Mouse (Mus musculus): ENCODE measurements at regions not wholly inside any gene's neighbourhood (a gene's known extent, or its start where the extent isn't known, plus 50 kb on each side); places are given as distances from the start of the nearest gene placed in this dataset.
"Not testable (repeated sequence)": the region's sequence is repeated elsewhere in the genome, so short reads cannot be mapped to it uniquely, and the experiment has no call there.

GRCm38 (mm10) chr13:52236105-52236504, 295.0 kb downstream of the Diras2 start:
- WGBS = 53% methylated on average over 10 of the region's 10 CpGs
- Histone ChIP-seq H3K27me3 (ENCODE audit: control insufficient read depth, insufficient read depth, low read length) (no peaks in the 10 kb centered on the region), H3K9ac (replicated peaks; ENCODE audit: low read length) (no peak overlapping the region), H3K4me1 (ENCODE audit: control insufficient read depth, insufficient read depth, low read length) (peaks cover 6% of the 10 kb centered on the region; the same call in 1 of the 2 replicates), H3K9me3 (ENCODE audit: control insufficient read depth, low read length) (no peaks in the 10 kb centered on the region), H3K36me3 (ENCODE audit: control insufficient read depth, insufficient read depth, low read length) (no peaks in the 10 kb centered on the region), H3K27ac (replicated peaks; ENCODE audit: low read depth, low read length) (no peak overlapping the region), H3K4me2 (ENCODE audit: low read length) (peak overlapping the region; percentile 15; the same call in 1 of the 2 replicates), H3K4me3 (replicated peaks; ENCODE audit: low read depth, low read length) (no peak overlapping the region)
- no peak for ATAC-seq (ENCODE audit: low FRiP score, low TSS enrichment)
- peak; percentile 48 for DNase-seq

DNA sequence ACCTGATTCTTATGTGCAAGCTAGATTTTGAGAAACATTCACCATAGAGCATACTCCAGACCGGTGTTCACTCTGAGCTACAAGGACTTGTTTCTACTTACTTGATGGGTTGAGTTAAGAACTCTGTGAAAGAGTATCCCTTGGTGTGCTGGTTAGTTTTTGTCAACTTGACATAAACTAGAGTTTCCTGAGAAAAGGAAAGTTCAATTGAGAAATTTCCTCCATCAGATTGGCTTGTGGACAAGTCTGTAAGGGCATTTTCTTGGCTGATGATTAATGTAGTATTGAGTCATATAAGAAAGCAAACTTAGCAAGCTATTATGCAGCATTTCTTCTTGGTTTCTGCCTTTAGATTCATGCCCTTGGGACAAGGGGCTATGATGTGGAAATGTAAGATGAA, 291.5 kb downstream of the Diras2 start:
- Histone ChIP-seq H3K4me1 (ENCODE audit: control insufficient read depth, insufficient read depth, low read length) (peaks cover 6% of the 10 kb centered on the region; the same call in 1 of the 2 replicates), H3K36me3 (ENCODE audit: control insufficient read depth, insufficient read depth, low read length) (no peaks in the 10 kb centered on the region), H3K27me3 (ENCODE audit: control insufficient read depth, insufficient read depth, low read length) (no peaks in the 10 kb centered on the region), H3K27ac (replicated peaks; ENCODE audit: low read depth, low read length) (no peak overlapping the region), H3K4me2 (ENCODE audit: low read length) (no peak overlapping the region), H3K9me3 (ENCODE audit: control insufficient read depth, low read length) (no peaks in the 10 kb centered on the region; the same call in 1 of the 2 replicates), H3K9ac (replicated peaks; ENCODE audit: low read length) (no peak overlapping the region), H3K4me3 (replicated peaks; ENCODE audit: low read depth, low read length) (no peak overlapping the region)
- WGBS = 94% methylated on average over 1 of the region's 1 CpGs
- DNase-seq (no peak), ATAC-seq (ENCODE audit: low FRiP score, low TSS enrichment) (no peak)

DNA sequence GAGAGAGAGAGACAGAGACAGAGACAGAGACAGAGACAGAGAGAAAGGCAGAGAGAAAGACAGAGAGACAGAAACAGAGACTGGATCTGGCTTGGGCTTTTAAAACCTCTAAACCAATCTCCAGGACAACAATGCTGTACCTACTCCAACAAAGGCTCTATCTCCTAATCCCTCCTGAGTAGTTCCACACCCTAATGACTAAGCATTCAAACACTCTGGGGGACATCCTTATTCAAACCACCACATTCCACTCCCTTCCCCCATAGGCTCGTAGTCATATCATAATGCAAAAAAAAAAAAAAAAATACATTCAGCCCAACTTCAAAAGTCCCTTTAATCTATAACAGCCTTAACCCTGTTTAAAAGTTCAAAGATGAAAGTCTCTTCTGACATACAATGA, 289.3 kb downstream of the Diras2 start:
- whole genome bisulfite sequencing = 32% methylated on average over 1 of the region's 1 CpGs
- H3K9me3 ChIP-seq (ENCODE audit: control insufficient read depth, low read length) = no peaks in the 10 kb centered on the region; the same call in 1 of the 2 replicates
- H3K9ac ChIP-seq (replicated peaks; ENCODE audit: low read length) = no peak overlapping the region

GRCm38 (mm10) chr13:52249492-52249891, 281.6 kb downstream of the Diras2 start:
- no peak for DNase-seq
- 91% methylated on average over 2 of the region's 2 CpGs for WGBS
- Histone ChIP-seq H3K4me3 (replicated peaks; ENCODE audit: low read depth, low read length) (no peak overlapping the region), H3K36me3 (ENCODE audit: control insufficient read depth, insufficient read depth, low read length) (no peaks in the 10 kb centered on the region), H3K9me3 (ENCODE audit: control insufficient read depth, low read length) (no peaks in the 10 kb centered on the region), H3K4me2 (ENCODE audit: low read length) (no peak overlapping the region), H3K27me3 (ENCODE audit: control insufficient read depth, insufficient read depth, low read length) (no peaks in the 10 kb centered on the region), H3K9ac (replicated peaks; ENCODE audit: low read length) (no peak overlapping the region), H3K27ac (replicated peaks; ENCODE audit: low read depth, low read length) (no peak overlapping the region), H3K4me1 (ENCODE audit: control insufficient read depth, insufficient read depth, low read length) (no peaks in the 10 kb centered on the region)
- no peak for ATAC-seq (ENCODE audit: low FRiP score, low TSS enrichment)

More for the DNA sequence above, 289.3 kb downstream of the Diras2 start:
- ATAC-seq (ENCODE audit: low FRiP score, low TSS enrichment) (no peak), DNase-seq (no peak)
- Histone ChIP-seq H3K36me3 (ENCODE audit: control insufficient read depth, insufficient read depth, low read length) (no peaks in the 10 kb centered on the region), H3K27me3 (ENCODE audit: control insufficient read depth, insufficient read depth, low read length) (no peaks in the 10 kb centered on the region), H3K4me2 (ENCODE audit: low read length) (no peak overlapping the region), H3K4me1 (ENCODE audit: control insufficient read depth, insufficient read depth, low read length) (no peaks in the 10 kb centered on the region), H3K27ac (replicated peaks; ENCODE audit: low read depth, low read length) (no peak overlapping the region), H3K4me3 (replicated peaks; ENCODE audit: low read depth, low read length) (no peak overlapping the region)

DNA sequence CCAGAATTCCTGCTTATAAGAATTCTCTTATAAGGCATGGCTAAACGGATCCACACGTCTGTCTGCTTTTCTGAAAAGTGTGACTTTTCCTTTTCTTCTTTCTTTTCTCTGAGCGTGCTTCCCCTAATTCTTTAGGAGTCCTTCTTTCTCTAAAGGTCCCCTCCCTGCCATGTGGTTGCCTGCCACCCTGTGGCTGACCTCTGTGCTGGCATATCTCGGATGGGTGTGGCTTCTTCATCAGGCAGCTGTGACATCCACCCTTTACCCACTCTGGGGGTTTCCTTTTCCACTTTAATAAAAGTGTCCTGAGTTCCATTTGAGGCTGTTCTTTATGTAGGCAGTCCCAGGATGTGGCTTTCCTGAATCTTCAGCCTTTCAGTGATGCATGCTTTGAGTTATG, 280.7 kb downstream of the Diras2 start:
- no peak overlapping the region for H3K27ac ChIP-seq (replicated peaks; ENCODE audit: low read depth, low read length)
- 58% methylated on average over 4 of the region's 4 CpGs for WGBS
- no peaks in the 10 kb centered on the region for H3K4me1 ChIP-seq (ENCODE audit: control insufficient read depth, insufficient read depth, low read length)
- DNase-seq = no peak
- no peaks in the 10 kb centered on the region for H3K9me3 ChIP-seq (ENCODE audit: control insufficient read depth, low read length)
- H3K4me3 ChIP-seq (replicated peaks; ENCODE audit: low read depth, low read length) = no peak overlapping the region
- H3K9ac ChIP-seq (replicated peaks; ENCODE audit: low read length) = no peak overlapping the region
- no peak for ATAC-seq (ENCODE audit: low FRiP score, low TSS enrichment)
- H3K27me3 ChIP-seq (ENCODE audit: control insufficient read depth, insufficient read depth, low read length) = no peaks in the 10 kb centered on the region
- no peaks in the 10 kb centered on the region for H3K36me3 ChIP-seq (ENCODE audit: control insufficient read depth, insufficient read depth, low read length)
- no peak overlapping the region for H3K4me2 ChIP-seq (ENCODE audit: low read length)

- H3K4me2 ChIP-seq (ENCODE audit: low read length) = no peak overlapping the region
- no peaks in the 10 kb centered on the region for H3K27me3 ChIP-seq (ENCODE audit: control insufficient read depth, insufficient read depth, low read length)
- H3K4me1 ChIP-seq (ENCODE audit: control insufficient read depth, insufficient read depth, low read length) = no peaks in the 10 kb centered on the region
- H3K36me3 ChIP-seq (ENCODE audit: control insufficient read depth, insufficient read depth, low read length) = no peaks in the 10 kb centered on the region
- no peak overlapping the region for H3K27ac ChIP-seq (replicated peaks; ENCODE audit: low read depth, low read length)
- no peaks in the 10 kb centered on the region for H3K9me3 ChIP-seq (ENCODE audit: control insufficient read depth, low read length)
- WGBS = 52% methylated on average over 4 of the region's 4 CpGs
- DNase-seq (no peak), ATAC-seq (ENCODE audit: low FRiP score, low TSS enrichment) (no peak)
- no peak overlapping the region for H3K9ac ChIP-seq (replicated peaks; ENCODE audit: low read length)
- no peak overlapping the region for H3K4me3 ChIP-seq (replicated peaks; ENCODE audit: low read depth, low read length)
These were observed 278.8 kb downstream of the Diras2 start for GRCm38 (mm10) chr13:52252303-52252702.

DNA sequence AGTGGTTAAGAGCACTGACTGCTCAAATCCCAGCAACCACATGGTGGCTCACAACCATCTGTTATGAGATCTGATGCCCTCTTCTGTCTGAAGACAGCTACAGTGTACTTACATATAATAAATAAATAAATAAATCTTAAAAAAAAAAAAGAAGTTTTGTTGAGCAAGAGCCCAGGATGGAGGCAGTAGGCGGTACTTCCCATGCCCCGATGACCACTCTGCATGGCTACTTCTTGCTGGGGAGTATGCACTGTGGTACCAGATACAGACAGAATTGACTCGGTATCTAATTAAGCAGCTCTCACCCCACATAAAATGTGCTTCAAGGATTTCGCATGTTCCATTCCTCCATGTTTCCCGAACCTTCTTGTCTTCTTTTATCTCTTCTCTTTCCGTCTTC, 278.4 kb downstream of the Diras2 start:
- ATAC-seq (ENCODE audit: low FRiP score, low TSS enrichment); H3K4me3 ChIP-seq (replicated peaks; ENCODE audit: low read depth, low read length); H3K4me1 ChIP-seq (ENCODE audit: control insufficient read depth, insufficient read depth, low read length); H3K36me3 ChIP-seq (ENCODE audit: control insufficient read depth, insufficient read depth, low read length); H3K4me2 ChIP-seq (ENCODE audit: low read length); H3K27me3 ChIP-seq (ENCODE audit: control insufficient read depth, insufficient read depth, low read length); H3K9me3 ChIP-seq (ENCODE audit: control insufficient read depth, low read length); H3K9ac ChIP-seq (replicated peaks; ENCODE audit: low read length); DNase-seq; H3K27ac ChIP-seq (replicated peaks; ENCODE audit: low read depth, low read length): not testable (repeated sequence)
- 40% methylated on average over 6 of the region's 6 CpGs for WGBS

GRCm38 (mm10) chr13:52253138-52253537, 277.9 kb downstream of the Diras2 start:
- no peaks in the 10 kb centered on the region for H3K36me3 ChIP-seq (ENCODE audit: control insufficient read depth, insufficient read depth, low read length)
- no peak overlapping the region for H3K4me3 ChIP-seq (replicated peaks; ENCODE audit: low read depth, low read length)
- no peak for ATAC-seq (ENCODE audit: low FRiP score, low TSS enrichment)
- DNase-seq = peak; percentile 82
- no peaks in the 10 kb centered on the region for H3K9me3 ChIP-seq (ENCODE audit: control insufficient read depth, low read length)
- no peak overlapping the region for H3K27ac ChIP-seq (replicated peaks; ENCODE audit: low read depth, low read length)
- no peak overlapping the region for H3K9ac ChIP-seq (replicated peaks; ENCODE audit: low read length)
- no peaks in the 10 kb centered on the region for H3K4me1 ChIP-seq (ENCODE audit: control insufficient read depth, insufficient read depth, low read length)
- H3K27me3 ChIP-seq (ENCODE audit: control insufficient read depth, insufficient read depth, low read length) = no peaks in the 10 kb centered on the region
- WGBS = 31% methylated on average over 8 of the region's 8 CpGs
- no peak overlapping the region for H3K4me2 ChIP-seq (ENCODE audit: low read length)

GRCm38 (mm10) chr13:52254185-52254584, 276.9 kb downstream of the Diras2 start:
- Histone ChIP-seq H3K27ac (replicated peaks; ENCODE audit: low read depth, low read length) (no peak overlapping the region), H3K36me3 (ENCODE audit: control insufficient read depth, insufficient read depth, low read length) (no peaks in the 10 kb centered on the region), H3K27me3 (ENCODE audit: control insufficient read depth, insufficient read depth, low read length) (no peaks in the 10 kb centered on the region), H3K9ac (replicated peaks; ENCODE audit: low read length) (no peak overlapping the region), H3K4me2 (ENCODE audit: low read length) (no peak overlapping the region), H3K4me3 (replicated peaks; ENCODE audit: low read depth, low read length) (no peak overlapping the region), H3K9me3 (ENCODE audit: control insufficient read depth, low read length) (no peaks in the 10 kb centered on the region), H3K4me1 (ENCODE audit: control insufficient read depth, insufficient read depth, low read length) (no peaks in the 10 kb centered on the region)
- 12% methylated on average over 9 of the region's 9 CpGs for WGBS
- DNase-seq (peak; percentile 90), ATAC-seq (ENCODE audit: low FRiP score, low TSS enrichment) (no peak)
